Mouse (Mus musculus): ENCODE measurements around the gene Pck1. TPM values are rescaled to one million over a fixed set of nuclear protein-coding genes. Genes with fewer than 3 reads are reported as not detected.
A peak's percentile ranks its signal among the peaks of the same experiment; 100 is the strongest.
"Not testable (repeated sequence)": the region's sequence is repeated elsewhere in the genome, so short reads cannot be mapped to it uniquely, and the experiment has no call there.

Pck1 gene
- total RNA-seq (2021) = 100 to 1,000 TPM in 1 of 2 experiments, 10 to 100 TPM in 1; 12.3 to 112 TPM
- long read RNA-seq, experiment 1 = 0 reads
- long read RNA-seq, experiment 2, transcript Pck1-201 (10 exons, 2,661 nt) = major isoform, 13 of 24 reads
- long read RNA-seq, experiment 2, partial matches to known transcripts = 7 of 24 reads
- long read RNA-seq, experiment 2, other reads (novel, unspliced or antisense) = 4 of 24 reads

GRCm38 (mm10) chr2:173152436-173153151, at the start of gene Pck1:
Gene Pck1, plus strand, starts transcription at chr2:173153048.
- DNase-seq = peak in 1 of 2 experiments; percentile 22

GRCm38 (mm10) chr2:173106409-173106808, 46.4 kb upstream of the Pck1 start:
- DNase-seq = no peak

- DNase-seq = peak; percentile 60 to 80
Measured at GRCm38 (mm10) chr2:173106889-173107785, 45.7 kb upstream of the Pck1 start.

DNA sequence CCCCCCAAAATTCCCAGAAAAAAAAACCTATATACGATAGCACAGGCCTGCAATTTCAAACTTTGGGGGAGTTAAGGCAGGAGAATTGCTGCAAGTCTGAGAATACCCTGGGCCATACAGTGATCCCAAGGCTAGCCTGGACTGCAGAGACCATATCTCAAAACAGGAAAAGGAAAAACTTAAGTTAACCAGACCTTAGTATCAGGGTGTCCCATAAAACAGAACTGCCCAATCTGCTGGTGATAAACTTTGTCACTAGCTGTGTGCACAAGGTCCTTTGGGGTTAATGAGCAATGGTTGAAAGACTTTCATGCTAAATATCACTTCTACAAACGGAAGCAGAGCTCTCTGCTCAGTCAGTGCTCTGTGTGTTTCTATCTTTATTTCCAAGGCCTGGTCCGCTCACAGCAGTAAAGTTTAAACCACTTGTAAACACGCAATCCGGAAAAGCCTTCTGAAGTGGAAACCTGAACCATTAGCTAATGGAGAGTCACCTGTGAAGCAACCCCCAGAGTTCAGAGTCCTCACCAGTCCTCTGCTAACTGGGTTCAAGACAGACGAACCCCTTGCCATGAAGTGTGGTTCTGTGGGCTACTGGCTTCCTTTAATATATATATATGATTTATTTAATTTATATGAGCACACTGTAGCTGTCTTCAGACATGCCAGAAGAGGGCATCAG, 44.2 kb upstream of the Pck1 start:
- DNase-seq = no peak

DNA sequence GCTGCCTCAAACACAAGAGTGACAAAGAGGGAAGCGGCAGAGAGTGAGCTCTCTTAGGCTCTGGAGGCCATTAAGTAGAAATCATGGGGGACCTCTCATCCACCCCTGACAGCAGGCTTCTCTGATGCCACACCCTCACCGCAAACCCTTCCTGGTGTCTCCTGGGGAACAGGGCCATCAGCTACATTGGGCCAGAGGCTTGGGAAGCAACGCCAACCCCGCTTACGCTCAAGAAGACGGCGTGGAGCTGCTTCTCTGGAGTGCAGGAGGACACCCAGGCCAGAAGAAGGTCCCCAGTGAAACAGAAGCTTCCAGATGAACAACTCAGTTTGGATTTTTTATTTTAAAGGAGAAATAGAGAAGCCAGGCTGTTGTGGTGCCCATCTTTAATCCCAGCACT, 43.3 kb upstream of the Pck1 start:
- DNase-seq = no peak

GRCm38 (mm10) chr2:173110571-173110970, 42.3 kb upstream of the Pck1 start:
- DNase-seq = no peak

DNA sequence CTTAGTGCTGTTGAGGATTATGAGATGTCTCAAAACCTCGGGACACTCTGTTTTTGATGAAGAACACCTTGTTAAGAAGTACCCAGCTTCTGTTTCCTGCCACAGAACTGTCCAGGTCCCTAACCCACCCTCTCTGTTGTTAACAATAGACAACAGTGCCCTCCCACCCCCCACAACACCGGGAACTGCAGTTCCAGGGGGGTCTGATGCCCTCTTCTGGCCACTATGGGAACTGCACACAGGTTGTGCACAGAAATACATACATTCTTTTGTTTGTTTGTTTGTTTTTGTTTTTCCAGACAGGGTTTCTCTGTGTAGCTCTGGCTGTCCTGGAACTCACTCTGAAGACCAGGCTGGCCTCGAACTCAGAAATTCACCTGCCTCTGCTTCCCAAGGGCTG, 39.1 kb upstream of the Pck1 start:
- DNase-seq = not testable (repeated sequence)

DNA sequence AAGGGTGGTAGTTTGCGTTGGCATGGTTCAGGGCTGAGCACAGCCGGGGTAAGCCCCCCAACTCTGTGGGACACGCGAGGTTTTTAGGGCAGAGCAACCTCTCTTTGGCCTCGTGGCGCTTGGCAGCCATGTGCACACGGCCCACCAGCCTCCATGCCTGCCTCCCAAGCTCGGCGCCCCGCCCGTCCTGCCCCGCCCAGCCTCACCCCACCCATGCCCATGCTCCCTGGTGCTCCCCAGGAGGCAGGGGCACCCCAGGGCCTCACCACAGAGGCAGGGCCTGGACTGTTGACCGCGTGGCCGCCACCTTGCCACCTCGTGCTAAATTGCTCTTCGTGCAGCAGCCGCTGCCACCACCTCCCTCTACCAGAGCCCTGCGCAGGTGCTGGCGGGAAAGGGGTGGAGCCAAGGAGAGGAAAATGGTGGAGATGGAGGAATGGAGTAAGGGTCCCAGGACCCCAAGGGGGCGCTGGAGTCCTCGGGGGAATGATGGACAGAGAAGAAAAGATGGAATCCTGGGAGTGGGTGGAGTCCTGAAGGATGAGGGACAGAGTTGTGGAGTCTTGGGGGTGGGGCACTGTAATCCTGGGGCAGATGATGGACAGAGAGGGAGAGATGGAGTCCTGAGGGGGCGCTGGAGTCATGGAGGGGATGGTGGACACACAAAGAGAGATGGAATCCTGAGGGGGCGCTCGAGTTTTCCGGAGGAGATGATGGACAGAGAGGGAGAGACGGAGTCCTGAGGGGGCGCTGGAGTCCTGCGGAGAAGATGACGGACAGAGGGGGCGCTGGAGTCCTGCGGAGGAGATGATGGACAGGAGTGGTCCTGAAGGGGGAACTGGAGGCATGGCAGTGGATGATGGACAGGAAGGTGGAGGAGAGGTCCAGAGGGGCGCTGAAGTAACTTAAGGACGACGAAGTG, 33.6 kb upstream of the Pck1 start, which contains the start of gene Ctcfl:
Gene Ctcfl, minus strand, starts transcription at position 503 of the 922 bp plus-strand sequence.
- no peak for DNase-seq

- not testable (repeated sequence) for DNase-seq
Measured at GRCm38 (mm10) chr2:173120117-173120516, 32.7 kb upstream of the Pck1 start.

- no peak for DNase-seq
Measured at GRCm38 (mm10) chr2:173124022-173124735, 28.7 kb upstream of the Pck1 start.

DNA sequence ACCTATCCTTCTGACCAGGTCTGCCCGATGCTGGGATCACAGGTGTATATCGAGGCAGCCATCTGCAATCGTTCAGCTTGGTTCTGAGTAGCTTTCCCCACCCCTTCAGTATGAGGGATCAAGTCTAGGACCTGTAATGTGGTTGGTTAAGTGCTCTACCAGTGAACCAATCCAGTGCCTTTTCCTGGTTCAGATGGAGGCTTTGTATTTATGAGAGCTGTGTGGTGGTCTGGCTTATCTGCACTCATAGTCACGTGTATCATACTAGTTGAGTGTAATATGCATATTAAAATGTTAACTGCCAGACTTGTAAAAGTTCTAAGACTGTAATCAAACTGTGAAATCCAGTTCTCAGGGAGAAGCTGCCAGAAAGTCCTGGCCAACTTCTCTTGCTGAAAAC, 26.5 kb upstream of the Pck1 start:
- DNase-seq = no peak

GRCm38 (mm10) chr2:173129111-173129510, 23.7 kb upstream of the Pck1 start:
- no peak for DNase-seq

GRCm38 (mm10) chr2:173132262-173132661, 20.6 kb upstream of the Pck1 start:
- DNase-seq = no peak

DNA sequence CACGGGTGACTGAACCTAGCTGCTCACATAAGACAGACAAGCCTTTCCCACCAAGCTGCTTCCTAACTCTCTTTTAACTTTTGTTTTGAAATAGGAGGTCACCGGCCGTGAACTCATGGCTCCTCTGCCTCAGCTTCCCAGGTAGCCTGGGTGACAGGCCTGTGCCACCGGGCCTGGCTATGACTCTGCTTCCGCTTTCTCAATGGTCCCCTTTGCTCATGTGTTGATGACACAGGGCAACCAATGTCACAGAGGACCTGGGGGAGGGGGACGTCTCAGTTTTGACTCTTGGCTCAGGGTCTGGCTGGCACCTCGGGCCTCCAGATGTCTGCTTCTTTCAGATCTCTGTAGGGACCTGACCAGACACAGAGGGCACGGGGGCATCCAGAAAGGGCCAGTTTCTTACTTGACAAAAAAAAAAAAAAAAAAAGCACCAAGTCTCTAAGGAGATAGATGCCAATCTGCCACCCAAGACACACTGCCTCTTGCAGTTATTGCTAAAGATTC, 20.0 kb upstream of the Pck1 start:
- no peak for DNase-seq

- peak in 1 of 2 experiments; percentile 9 for DNase-seq
Measured at GRCm38 (mm10) chr2:173134695-173135094, 18.2 kb upstream of the Pck1 start.

DNA sequence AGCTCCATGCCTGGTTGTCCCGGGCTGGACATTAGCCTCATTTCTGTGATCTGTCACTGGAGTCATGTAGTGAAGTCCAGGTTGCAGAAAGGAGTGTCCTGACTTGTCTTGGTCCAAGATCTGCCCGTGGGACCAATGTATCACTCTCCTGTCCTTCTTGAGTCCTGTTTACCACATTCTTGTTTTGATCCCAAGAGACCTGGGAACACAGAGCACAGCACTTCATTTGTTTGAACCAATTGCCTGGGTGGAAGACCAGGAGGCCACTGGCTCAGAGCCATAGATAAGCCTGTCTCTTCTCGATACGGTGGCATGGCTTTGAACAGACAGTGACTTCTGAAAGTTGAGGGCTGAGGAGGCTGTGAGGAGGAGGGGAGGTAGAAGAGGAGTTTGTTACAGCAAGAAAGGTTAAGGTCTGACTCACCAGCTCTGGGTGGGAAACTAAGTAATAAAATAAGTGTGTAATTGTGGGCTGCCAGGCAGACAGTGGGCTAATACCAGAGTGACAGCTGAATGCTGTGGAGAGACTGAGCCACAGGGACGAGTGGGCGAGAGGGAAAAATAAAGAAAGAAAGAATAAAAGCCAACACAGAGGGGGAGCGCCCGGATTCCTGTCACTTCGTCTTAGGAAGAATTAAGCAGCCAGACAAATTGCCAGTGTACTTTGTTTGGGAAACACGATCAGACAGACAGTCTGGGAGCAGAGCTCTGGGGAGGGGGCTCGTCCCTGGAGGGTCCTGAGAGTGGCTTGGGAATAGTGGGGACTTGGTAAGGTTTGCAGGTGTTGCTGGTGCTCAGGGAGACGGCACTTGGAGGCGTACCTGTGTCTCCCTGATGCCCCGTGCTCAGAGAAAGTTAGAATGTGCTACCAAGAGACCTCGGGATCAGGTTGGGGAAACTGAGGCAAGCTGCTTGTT, 14.3 kb upstream of the Pck1 start:
- DNase-seq = no peak

GRCm38 (mm10) chr2:173143611-173144010, 9.2 kb upstream of the Pck1 start:
- no peak for DNase-seq

GRCm38 (mm10) chr2:173145808-173146207, 7.0 kb upstream of the Pck1 start:
- no peak for DNase-seq

DNA sequence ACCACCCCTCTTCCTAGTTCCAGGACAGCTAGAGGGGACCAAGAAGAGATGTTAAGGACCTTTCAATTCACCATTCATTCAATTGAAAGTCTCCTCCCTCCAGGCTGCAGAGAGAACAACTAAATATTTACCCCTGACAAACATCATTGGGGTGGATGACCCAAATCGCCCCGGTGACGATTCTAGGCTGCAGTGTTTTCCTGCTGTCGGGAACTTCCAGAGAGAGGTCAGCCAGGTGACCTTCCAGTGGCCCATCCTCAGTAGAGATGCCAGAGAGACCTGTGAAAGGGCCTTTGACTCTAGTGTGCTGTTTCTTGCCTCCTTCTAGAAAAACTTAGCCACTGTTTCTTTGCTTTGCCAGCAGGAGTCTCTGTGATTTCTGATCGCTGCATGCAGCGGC, 6.1 kb upstream of the Pck1 start:
- DNase-seq = no peak
